Mouse (Mus musculus): Measurements from ENCODE around the gene Atp6v0d1.

GRCm38 (mm10) chr8:105489281-105489680, 76.6 kb downstream of the Atp6v0d1 start:
- TF ChIP-seq CTCF (IDR thresholded peaks at IDR 0.05) (no peak), EP300 (IDR thresholded peaks at IDR 0.05) (no peak)

Measured in lung, postnatal 0 days (tissue).